ENCODE assay signal across 11 mouse cellular contexts in genomic region chr13:63256146-63256545, GRCm38 (mm10).
DNase-seq lines count a peak whose midpoint lies in the region; ATAC-seq and TF ChIP-seq lines count a peak whose summit lies in the region.
"Had no signal": no experiment of that assay in that cellular context is flagged by ENCODE, and none has a peak within 500 bp of the region (broad histone marks: within the 10 kb centered on the region; RNA-seq: fewer than 3 reads in every experiment).

No protein-coding gene starts in this region.

- H3K4me1 ChIP-seq in kidney, adult 2 months (ENCODE audit: control insufficient read depth, insufficient read depth, low read length): peaks cover 68% of the 10 kb centered on the region
- peaks cover 94% of the 10 kb centered on the region for H3K4me1 ChIP-seq in megakaryocyte, embryonic 14.5 days
- peaks cover 74% of the 10 kb centered on the region for H3K4me1 ChIP-seq in kidney, postnatal 0 days (replicated peaks; ENCODE audit: insufficient read depth, low read length)
- H3K4me1 ChIP-seq in stomach, embryonic 15.5 days: peaks cover 43% of the 10 kb centered on the region

- no peak overlapping the region for H3K4me3 ChIP-seq in kidney, adult 2 months (ENCODE audit: insufficient read depth, low read depth, low read length)
- H3K4me3 ChIP-seq in megakaryocyte, embryonic 14.5 days (replicated peaks): peak overlapping the region; percentile 25
- no peak overlapping the region for H3K4me3 ChIP-seq in kidney, postnatal 0 days (replicated peaks; ENCODE audit: low read depth, low read length)
- no peak overlapping the region for H3K4me3 ChIP-seq in stomach, embryonic 15.5 days (replicated peaks)
- H3K4me3 ChIP-seq: forebrain, embryonic 13.5 days; midbrain, embryonic 12.5 days; neural tube, embryonic 12.5 days had no signal

- ATAC-seq in megakaryocyte, adult 5-6 weeks (ENCODE audit: poor library complexity, severe bottlenecking): no peak
- peak; percentile 23; the same call in 1 of the 2 replicates for ATAC-seq in kidney, postnatal 0 days (replicated peaks; ENCODE audit: low FRiP score, low read depth)
- peak; percentile 23; the same call in 1 of the 2 replicates for ATAC-seq in stomach, embryonic 15.5 days (ENCODE audit: insufficient read depth, low FRiP score, low read depth)
- ATAC-seq: forebrain, embryonic 13.5 days had no signal

- H3K9ac ChIP-seq in kidney, postnatal 0 days (ENCODE audit: low read depth, low read length): no peak overlapping the region
- no peak overlapping the region for H3K9ac ChIP-seq in stomach, embryonic 15.5 days
- H3K9ac ChIP-seq: forebrain, embryonic 13.5 days; midbrain, embryonic 12.5 days; neural tube, embryonic 12.5 days had no signal

- H3K27ac ChIP-seq in kidney, adult 2 months (ENCODE audit: insufficient read depth, low read depth, low read length): peak overlapping the region; percentile 72
- peak overlapping the region; percentile 83 for H3K27ac ChIP-seq in kidney, postnatal 0 days
- H3K27ac ChIP-seq in stomach, embryonic 15.5 days: peak overlapping the region; percentile 42; the same call in 1 of the 2 replicates
- H3K27ac ChIP-seq: forebrain, embryonic 13.5 days; midbrain, embryonic 12.5 days; neural tube, embryonic 12.5 days had no signal

- H3K4me2 ChIP-seq in kidney, postnatal 0 days (ENCODE audit: low read length): 0 out of 2 replicates have a peak overlapping the region, but pooled peaks have one; percentile 2
- no peak overlapping the region for H3K4me2 ChIP-seq in stomach, embryonic 15.5 days
- H3K4me2 ChIP-seq: forebrain, embryonic 13.5 days; midbrain, embryonic 12.5 days; neural tube, embryonic 12.5 days had no signal

- TF ChIP-seq CTCF in kidney, adult 2 months (conservative IDR thresholded peaks at IDR 0.05; ENCODE audit: insufficient read depth, insufficient read length, low read depth, low read length): no peak
- TF ChIP-seq CTCF in kidney, postnatal 0 days (IDR thresholded peaks at IDR 0.05; ENCODE audit: low read depth): no peak

- TF ChIP-seq POLR2A in kidney, adult 2 months (IDR thresholded peaks at IDR 0.05; ENCODE audit: low read depth, low read length): no peak

- 18% methylated on average over 6 of the region's 6 CpGs for WGBS in kidney, adult 2 months
- WGBS in kidney, postnatal 0 days: 21% methylated on average over 6 of the region's 6 CpGs
- 48% methylated on average over 6 of the region's 6 CpGs for whole genome bisulfite sequencing in stomach, embryonic 15.5 days

- H3K36me3 ChIP-seq in kidney, adult 2 months (ENCODE audit: control insufficient read depth, insufficient read depth, low read length): no peaks in the 10 kb centered on the region; the same call in 1 of the 2 replicates
- H3K36me3 ChIP-seq in megakaryocyte, embryonic 14.5 days (replicated peaks; ENCODE audit: low read length): peaks cover 16% of the 10 kb centered on the region
- no peaks in the 10 kb centered on the region for H3K36me3 ChIP-seq in kidney, postnatal 0 days (ENCODE audit: insufficient read depth, low read length)
- H3K36me3 ChIP-seq in stomach, embryonic 15.5 days: peaks cover 7% of the 10 kb centered on the region; the same call in 1 of the 2 replicates
- H3K36me3 ChIP-seq: midbrain, embryonic 12.5 days had no signal

- no peaks in the 10 kb centered on the region for H3K9me3 ChIP-seq in megakaryocyte, embryonic 14.5 days
- H3K9me3 ChIP-seq in kidney, postnatal 0 days (replicated peaks; ENCODE audit: low read length): no peaks in the 10 kb centered on the region
- H3K9me3 ChIP-seq in stomach, embryonic 15.5 days: no peaks in the 10 kb centered on the region
- H3K9me3 ChIP-seq: forebrain, embryonic 13.5 days; midbrain, embryonic 12.5 days; neural tube, embryonic 12.5 days had no signal

- peak; percentile 66 for DNase-seq in kidney, adult 2 months
- no peak for DNase-seq in kidney, postnatal 10 days
- DNase-seq in kidney, postnatal 0 days (ENCODE audit: low spot score): no peak
- no peak for DNase-seq in urinary bladder, postnatal 36 days (ENCODE audit: low spot score in 2 of 2)
- DNase-seq in urinary bladder, adult 18-20 months (ENCODE audit: low spot score in 2 of 2): no peak

- no peaks in the 10 kb centered on the region for H3K27me3 ChIP-seq in kidney, adult 2 months (replicated peaks; ENCODE audit: control insufficient read depth, insufficient read depth, low read length)
- H3K27me3 ChIP-seq in megakaryocyte, embryonic 14.5 days (replicated peaks): peaks cover 5% of the 10 kb centered on the region
- no peaks in the 10 kb centered on the region for H3K27me3 ChIP-seq in kidney, postnatal 0 days (ENCODE audit: insufficient read depth, low read length)
- no peaks in the 10 kb centered on the region for H3K27me3 ChIP-seq in stomach, embryonic 15.5 days (replicated peaks)
- H3K27me3 ChIP-seq: forebrain, embryonic 13.5 days; neural tube, embryonic 12.5 days had no signal
